Mouse (Mus musculus) c-Kit-positive CD71-negative TER-119-negative erythroid progenitor cells, embryonic 14.5 days (primary cell): ENCODE data around the gene Cbx4.
A peak's percentile ranks its signal among the peaks of the same experiment; 100 is the strongest.

ENCODE experiments used
- DNase-seq: peaks from one replicate; pipeline ENCODE4 v3.0.0-alpha.2; 2013; ENCODE audit warnings: low read depth

Gene Cbx4

DNA sequence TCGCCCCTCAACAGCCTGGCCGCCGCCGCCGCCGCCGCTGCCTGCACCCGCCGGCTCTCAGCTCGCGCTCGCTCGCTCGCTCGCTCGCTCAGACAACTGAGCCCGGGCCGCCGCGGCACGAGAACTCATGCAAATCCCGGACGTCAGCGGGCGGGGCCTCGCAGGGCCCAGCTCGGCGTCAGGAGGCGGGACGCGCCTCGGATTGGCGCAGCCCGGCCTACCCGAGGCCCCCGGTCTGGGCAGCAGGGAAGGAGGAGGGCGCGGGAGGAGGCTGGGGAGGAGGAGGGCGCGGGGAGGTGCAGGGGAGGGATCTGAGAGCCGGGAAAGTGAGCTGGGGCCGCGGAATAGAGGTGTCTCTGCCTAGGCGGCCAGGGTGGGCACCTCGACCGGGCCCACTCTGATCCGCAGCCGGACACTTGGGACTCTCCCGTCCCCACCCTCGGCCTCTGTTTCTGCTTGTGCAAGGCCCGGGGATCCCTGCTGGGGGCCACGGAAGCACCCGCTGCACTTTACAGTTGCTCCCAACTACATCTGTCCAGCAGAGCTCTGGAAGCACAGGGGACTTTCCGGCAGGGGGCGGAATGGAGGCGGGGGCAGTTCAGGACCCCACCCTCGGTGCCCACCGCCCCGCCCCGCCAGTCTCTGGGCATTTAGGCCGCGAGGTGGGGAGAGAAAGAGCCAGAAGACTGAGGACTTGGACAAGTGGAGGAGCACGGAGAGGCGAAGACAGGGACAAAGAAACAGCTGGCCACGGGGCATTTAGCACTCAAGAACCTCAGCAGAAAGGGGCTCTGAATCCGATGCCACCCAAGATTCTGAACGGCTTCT, at the start of gene Cbx4:
TSS of gene Cbx4 (minus strand) at position 78 of the 828 bp plus-strand sequence.
- peak; percentile 83 for DNase-seq

DNA sequence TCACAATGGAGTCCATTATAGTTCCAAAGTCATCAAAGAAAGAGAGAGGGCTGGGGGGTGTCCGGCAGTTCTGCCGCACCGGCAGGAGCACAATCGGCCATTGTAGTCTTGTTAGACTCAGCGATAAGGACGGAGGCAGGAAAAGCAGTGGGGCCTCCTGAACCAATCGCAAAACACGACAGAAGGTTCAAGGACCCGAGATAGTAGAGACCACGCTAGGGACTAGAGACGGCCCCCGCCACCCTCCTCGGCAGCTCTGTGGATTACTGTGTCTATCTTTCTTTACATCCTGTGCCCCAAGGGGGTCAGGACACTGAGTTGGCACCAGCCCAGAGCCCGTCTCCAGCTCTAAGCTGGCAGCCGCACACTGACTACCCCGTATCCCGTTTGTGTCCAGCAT, 48.6 kb upstream of the Cbx4 start:
- no peak for DNase-seq

DNA sequence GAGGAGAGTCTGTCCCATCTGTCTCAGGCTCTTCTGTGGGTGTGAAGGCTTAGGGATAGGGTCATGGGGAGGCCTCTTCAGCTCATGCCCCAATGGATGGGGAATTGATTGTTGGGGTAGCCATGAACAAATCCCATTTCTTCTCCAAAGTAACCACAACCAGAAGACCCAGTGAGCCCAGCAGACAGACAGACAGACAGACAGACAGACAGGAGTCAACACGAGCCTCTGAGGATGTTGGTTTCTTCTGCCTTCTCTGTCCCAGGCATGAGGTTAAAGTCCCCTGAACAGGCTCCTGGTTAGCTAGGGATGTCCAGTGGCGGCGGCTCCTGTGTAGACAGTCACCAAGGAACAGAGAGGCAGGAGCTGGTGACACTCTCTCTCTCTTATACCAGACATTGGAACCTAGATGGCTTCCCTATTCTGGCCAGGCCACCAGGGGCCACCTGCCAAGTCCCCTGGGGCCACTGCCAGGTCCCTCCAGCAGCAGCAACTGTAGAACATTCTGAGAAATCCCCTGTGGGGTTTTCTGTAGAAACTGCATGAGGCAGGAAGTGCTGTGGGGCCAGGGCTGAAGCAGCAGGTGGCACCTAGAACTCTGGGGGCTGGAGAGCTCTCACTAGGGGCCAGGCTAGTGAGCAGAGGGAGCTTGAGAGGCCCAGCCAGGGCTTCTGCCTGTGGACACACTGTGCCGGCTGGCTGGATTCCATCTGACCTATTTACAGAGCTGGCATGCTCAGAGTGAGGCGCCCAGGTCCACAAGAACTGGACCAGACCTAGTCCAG, 47.6 kb upstream of the Cbx4 start:
- DNase-seq = no peak

DNA sequence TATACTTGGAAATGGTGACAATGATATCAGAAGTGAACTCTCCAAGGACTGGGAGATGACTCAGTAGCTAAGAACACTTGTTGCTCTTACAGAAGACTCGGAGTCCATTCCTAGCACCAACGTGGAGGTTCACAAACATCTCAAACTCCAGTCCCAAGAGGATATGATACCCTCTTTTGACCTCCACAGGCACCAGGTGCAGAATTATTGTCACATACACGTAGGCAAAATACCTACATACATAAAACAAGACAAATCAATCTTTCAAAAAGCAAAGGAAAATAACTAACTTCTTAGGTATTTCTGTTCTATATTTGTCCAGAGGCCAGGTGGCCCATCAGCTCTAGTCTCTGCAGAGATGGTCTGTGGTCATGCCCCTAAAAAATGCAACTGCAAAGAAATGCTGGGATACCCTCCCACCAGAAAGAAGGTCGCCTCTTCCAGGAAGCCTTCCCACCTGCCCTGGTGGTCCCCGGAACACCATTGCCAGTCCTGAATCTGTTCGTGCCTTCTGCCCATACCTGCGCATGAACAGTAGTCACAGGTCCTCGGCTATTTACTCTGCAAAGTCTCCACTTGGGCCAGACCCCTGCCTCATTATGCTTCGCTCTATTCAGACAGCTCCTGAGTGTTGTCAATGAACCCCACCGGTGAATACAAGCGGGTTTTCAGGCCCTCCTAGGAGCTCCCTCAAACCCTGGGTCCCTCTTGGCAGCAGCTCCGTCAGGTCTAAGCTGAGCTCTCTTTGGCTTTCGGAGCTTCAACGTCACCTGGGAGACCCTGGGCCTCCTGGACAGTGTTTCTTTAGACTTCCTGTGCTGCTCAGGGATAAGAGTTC, 46.4 kb upstream of the Cbx4 start:
- DNase-seq = no peak

DNA sequence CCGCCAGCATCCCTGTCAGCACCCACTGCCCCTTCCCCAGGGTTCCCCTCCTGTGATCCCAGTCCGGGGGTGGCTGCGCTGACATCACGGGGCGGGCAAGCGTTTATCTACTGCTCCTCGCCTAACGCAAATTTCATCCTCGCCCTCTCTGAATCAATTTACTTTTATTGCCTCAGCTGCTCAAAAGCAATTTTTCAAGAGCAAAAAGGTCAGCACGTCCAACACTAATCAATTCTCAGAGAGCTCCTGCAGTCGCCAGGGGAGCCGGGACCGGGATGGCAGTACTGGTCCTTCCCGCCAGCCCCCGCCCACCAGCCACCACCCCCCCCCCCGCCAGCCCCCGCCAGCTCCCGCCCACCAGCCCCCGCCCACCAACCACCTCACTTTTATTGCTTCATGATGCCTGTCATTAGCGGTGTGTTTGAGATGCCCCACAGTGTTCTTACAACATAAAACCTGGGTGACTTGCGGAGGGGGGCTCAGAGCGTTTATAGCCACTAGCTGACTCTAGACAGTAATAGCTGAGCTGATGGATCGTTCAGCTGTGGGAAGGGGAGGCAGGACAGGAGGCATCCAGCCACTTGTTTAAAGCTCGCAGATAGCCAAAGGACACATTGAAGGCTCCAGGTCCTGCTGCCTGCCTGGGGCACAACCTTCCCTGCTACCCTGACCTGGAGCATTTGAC, 44.2 kb upstream of the Cbx4 start:
- DNase-seq = no peak

DNA sequence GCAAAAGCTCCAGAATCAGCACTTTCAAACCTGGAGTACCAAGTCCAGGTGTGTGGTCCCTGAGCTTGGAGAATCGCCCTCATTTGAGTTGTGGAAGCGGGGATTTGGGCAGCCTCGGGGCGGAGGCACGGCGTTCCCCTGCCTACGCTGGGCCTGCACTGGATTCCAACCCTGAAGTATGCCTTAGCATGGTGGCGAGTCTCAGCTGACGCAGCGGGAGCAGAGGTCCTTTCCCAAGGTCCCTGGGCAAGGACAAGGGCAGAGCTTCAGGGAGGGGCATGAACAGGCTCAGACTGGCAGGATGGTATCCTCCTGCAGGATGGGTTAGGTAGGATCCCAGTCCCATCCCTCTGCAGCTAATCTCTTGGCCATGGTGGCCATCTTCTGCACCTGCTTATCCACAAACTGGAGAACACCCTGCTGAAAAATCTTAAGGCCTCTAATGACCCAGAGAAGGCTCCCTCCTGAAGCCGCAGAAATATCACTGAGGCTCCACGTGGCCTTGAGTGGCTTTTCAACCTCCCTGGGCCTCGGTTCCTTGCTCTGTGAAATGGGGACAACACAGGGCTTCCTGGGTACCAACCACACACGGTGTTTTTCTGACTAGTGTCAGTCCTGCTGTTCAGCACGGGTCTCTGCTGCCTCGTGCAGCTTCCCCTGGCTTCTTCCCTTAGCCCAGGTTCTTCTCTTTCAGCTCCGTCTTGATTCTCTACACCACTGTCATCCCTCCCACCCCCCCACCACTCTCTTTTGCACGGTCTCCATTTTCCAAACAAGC, 43.4 kb upstream of the Cbx4 start:
- DNase-seq = no peak

DNA sequence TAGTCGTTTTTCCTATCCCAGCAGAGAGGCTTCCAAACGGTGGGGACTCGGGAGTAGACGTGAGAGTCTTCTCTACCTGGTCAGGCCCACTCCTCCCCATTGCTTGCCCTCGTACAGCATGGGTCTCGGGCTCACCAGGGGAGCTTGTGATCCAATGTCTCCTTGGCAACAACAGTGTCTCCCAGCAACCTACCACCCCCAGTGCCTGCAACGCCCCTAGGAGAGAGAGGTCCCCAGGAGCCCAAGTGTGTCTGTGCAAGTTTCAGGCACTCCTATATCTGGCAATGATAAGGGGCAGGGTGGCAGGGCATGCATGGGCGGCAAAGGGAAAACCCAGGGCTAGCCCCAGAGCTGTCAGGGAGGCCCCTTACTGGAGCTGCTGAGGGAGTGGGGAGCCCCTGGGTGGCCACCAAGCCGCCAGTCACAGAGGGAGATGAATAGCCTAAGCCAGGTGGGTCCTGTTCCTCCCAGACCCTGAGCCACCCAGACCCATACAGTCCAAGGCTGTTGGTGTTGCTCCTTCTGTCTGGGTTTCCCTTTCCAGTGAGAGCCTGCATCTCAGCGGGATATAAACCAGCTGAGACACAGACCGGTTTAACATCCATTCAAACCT, 42.8 kb upstream of the Cbx4 start:
- no peak for DNase-seq

DNA sequence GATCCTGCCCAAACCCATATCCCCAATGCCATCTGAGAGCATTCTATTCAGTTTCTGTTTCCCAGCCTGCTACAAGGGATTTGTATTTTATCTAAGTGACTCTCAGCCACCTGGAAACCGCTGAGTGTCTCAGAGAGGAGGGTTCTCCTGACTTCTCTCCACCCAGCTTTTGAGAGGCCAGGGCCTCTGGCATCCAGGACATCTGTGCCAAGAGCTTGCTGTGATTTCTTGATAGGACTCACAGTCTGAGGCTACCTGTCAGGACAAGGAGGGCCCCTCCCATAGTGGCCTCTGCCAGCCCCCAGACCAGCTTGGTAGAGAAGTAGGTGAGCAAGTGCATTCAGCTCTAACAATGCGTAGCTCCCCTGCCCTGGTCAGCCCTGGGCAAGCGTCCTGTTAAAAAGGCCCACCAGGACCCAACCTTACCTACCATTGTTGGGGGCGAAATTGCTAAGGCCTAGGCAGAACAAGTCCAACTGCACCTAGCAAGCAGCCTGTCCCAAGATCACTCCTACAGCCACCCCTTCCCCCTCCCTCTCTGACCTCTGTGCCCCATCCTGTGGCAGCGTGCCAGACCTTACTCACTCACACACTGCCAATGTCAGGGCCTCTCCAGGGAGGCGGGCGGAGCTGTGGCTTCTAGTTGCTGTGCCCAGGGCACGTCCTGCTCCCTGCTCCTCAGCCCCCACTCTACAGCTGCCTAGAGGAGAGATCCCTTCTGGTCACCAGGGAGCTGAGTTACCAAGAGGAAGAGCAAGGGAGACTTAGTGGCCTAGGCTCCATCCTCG, 41.9 kb upstream of the Cbx4 start:
- no peak for DNase-seq

DNA sequence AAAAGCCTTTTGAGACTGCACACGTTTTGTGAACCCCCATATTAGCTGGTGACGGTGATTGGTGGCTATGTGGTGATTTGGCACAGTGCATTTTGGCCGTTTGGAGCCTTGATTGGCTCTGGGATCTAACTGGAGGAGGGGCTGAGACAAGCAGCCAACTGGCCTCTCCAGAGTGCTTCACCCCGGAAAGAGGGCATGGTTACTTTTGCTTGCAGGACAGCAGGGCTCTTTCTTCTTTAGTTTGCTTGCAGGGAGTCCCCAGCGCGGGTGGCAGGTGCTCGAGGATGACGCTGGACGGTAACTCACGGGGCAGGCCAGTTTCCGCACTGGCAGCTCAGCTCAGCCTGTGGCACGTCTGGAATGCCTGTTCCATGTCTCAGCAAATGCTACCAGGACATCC, 41.1 kb upstream of the Cbx4 start:
- no peak for DNase-seq

DNA sequence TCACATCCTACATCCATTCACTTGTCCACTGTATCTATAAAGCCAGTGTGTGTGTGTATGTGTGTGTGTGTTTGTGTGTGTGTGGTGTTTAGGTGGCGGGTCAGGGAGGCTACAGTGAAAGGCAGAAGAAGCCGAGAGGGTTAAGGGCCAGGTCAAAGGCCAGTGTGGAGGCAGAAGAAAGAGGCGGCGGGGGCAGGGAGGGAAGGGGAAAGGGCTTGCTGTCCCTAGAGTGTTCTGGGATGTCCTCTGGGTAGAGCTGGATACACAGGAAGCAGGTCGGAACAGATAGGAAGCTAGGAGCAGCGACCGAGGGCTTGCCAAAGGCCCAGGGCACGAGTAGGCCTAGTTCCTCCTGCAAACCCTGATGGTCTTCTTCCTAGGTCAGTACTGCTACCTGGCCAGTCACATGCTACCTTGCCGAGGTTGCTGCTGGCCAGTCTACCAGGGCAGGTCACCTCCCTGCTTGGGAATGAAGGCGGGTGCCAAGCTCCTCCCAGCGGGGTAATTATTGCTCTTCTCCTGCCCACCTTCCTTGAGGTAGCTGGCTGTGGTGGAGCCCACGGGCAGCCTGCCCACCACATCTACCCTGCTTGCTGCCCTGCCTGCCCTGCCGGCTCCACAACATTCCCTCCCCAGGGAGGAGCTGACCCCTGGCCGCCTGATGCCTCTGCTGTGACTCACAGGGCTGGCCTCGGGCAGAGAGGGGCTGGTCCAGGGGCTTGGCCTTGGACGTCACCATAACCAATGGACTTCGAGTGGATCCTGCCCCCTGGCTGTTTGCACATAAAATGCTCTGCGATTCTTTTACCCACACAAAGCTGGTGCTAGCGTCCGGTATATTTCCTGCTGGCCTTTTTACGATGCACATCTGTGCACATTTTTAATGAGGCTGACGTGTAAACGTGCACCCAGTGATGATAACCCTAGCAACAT, 40.2 kb upstream of the Cbx4 start:
- DNase-seq = no peak

DNA sequence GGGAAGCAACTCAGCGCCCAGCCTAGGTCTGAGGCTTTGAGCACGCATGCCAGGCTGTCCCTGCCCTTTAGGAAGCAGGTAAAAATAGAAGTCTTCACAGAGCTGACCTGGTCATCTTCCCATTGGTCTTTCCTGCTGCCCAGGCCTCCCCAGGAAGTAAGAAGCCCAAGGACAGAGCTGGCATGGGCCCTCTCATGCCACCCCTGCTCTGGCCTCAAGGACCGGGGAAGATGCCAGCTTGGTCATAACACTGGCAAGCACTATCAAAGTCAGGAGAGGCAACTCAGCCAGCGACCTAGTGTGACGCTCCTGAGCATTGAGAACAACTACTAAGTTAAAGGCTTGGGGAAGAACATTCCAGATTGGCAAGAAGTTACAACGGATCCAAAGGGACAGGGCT, 38.5 kb upstream of the Cbx4 start:
- no peak for DNase-seq

DNA sequence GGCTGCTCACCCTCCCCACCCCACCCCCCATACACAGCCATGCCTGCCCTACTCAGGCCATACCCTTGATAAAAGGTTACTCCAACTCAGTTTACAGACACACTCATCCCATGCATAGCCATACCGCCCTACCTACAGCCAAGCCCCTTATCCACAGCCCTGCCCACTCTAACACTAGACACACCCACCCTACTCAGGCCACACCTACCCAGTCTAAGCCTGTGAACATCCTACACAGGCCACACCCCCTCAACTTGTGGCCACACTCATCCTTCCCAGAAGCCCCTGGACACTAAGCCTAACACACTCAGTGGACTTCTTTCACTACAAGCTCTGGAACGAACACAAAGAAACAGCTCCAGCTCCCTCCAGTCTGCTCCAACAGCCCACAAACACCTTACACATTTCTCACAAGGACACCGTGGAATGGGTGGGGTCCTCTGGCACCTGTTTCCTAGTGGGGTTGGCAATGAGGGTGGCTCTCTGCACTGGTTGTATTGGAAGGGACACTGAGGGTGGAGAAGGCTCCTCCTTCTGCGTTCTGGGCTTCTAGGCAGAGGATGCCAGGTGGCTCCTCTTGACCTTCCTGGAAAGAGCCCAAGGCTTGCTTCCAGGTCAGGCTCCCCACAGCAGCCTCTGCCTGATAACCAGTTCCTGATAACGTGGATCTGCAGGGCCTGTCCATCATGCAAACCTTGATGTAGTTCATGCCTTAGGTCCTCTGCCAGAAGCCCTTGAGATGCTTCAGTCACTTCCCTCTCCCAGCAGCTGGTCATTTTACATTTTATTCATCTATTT, 37.7 kb upstream of the Cbx4 start:
- no peak for DNase-seq

DNA sequence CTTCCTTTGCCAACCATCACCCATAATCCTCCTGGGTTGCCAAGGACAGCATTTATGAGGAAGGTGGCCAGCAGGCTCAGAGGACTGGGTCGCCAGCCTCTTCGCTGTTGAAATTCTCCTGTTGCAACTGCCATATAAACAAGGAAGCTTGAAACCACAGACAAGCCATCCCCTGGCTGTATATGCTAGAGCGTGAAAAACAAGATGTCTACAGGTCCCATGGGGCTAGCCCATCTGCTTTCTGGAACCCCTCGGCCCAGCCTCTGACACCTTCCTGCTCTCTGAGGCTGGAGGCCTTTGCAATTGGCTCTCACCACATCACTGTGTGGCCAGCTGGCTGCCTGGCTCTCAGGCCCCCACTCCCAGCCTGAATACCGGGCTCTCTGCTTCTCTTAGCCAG, 36.4 kb upstream of the Cbx4 start:
- DNase-seq = no peak

DNA sequence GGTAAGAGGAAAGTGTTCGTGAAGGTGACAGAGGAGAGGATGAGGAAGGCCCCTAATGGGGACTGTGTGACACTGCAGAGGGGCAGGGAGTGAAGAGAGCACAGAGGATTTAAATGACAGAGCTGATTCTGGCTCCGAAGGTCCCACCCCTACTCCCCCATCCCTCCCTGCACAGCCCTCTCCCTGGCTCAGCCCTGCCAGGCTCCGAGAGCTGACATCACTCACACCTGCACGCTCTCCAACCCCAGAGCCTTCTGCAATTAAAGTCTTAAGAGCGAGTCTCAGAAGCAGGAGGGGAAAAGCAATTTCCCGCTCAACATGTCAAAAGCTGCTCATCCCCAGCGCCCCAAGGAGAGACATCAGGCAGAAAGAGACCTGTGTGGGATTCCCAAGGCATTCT, 32.9 kb upstream of the Cbx4 start:
- no peak for DNase-seq

DNA sequence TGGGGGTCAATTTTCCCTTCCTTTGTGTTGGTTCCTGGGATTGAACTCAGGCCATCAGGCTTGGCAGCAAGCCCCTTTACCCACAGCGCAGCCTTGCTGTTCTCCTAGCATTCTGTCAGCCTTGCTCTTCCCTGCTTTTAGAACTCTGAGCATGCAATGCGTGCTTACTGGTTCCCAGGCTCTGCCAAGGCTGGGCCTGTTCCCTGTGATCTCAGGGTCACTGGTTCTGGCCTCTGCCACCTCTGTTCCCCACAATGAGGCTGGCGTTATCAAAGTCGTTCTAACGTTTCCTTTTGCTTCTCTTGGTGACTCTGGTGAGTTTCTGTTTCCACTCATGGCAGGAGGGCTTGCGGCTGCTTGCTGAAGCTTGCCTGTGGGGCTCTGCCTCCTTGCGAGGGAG, 31.9 kb upstream of the Cbx4 start:
- DNase-seq = no peak

DNA sequence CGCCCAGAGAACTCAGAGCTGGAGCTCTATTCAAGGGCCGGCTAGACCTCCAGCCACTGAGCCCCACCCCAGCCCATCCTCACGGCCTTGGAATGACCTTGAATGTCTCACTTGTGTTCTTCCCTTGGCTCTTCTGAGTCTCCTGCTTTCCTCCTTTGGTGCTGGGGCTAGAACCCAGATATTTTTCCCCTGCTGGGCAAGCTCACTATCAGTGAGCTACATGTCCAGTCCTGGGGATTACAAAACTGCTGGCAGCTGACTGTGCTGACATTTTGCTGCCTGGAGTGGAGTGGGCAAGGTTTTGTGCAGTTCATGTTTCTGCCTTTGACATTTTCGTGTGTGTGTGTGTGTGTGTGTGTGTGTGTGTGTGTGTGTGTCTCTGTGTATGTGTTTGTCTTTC, 31.0 kb upstream of the Cbx4 start:
- no peak for DNase-seq

DNA sequence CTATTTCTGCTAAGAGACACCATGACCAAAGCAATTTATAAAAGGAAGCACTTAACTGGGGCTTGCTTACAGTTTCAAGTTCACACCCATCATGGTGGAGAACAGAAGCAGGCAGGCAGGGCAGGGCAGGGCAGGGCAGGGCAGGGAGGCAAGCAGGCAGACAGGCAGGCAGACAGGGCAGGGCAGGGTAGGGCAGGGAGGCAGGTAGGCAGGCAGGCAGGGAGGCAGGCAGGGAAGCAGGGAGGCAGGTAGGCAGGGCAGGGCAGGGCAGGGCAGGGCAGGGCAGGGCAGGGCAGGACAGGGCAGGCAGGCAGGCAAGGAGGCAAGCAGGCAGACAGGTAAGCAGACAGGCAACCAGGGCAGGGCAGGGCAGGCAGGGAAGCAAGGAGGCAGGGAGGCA, 26.7 kb upstream of the Cbx4 start:
- no peak for DNase-seq

DNA sequence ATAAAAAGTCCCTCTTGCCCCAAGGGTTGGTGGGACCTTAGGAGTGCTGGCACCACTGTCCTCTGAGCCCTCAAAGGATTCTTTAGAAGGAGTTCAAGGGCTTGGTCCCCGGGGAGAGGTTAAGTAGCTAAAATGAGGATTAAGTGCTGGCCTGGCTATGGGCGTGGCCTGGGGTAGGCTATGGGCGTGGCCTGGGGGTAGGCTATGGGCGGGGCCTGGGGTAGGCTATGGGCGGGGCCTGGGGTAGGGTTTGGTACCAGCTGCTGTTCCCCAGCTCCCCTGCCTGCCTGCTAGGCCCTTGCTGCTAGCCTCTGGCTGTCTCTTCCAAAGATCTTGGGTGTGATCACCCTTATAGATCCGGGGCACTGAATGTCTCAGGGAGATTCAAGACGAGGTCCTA, 25.3 kb upstream of the Cbx4 start:
- no peak for DNase-seq
